Mouse (Mus musculus) ES-Bruce4 (cell line): ENCODE measurements around the gene Nrxn3. TPM values are rescaled to one million over a fixed set of nuclear protein-coding genes. Genes with fewer than 3 reads are reported as not detected.

Source experiments
- H3K27ac ChIP-seq: 2 replicates; pipeline ENCODE4 v1.5.1; 2012; ENCODE audit warnings: low read length, inconsistent platforms; ENCODE audit not compliant: insufficient read depth
- H3K27me3 ChIP-seq: 2 replicates; pipeline ENCODE4 v1.6.1; 2012; ENCODE audit warnings: mild to moderate bottlenecking, low read length, inconsistent platforms; ENCODE audit not compliant: control insufficient read depth, poor library complexity, insufficient read depth, severe bottlenecking
- H3K36me3 ChIP-seq: 2 replicates; pipeline ENCODE4 v1.6.1; 2012; ENCODE audit warnings: inconsistent platforms, mild to moderate bottlenecking, low read length, moderate library complexity; ENCODE audit not compliant: control insufficient read depth, poor library complexity, insufficient read depth, severe bottlenecking
- H3K4me1 ChIP-seq: one replicate; pipeline ENCODE4 v1.8.1; 2011; ENCODE audit warnings: low read length; ENCODE audit not compliant: control insufficient read depth, insufficient read depth
- H3K4me3 ChIP-seq: 2 replicates; pipeline ENCODE4 v1.5.1; 2011; ENCODE audit warnings: low read depth, mild to moderate bottlenecking, low read length
- H3K9ac ChIP-seq: 2 replicates; pipeline ENCODE4 v1.6.1; 2012; ENCODE audit warnings: low read depth, mild to moderate bottlenecking, inconsistent platforms; ENCODE audit not compliant: poor library complexity, severe bottlenecking
- H3K9me3 ChIP-seq: replicated peaks from 2 replicates; pipeline ENCODE4 v1.6.1; 2012; ENCODE audit warnings: mild to moderate bottlenecking, low read length, inconsistent platforms; ENCODE audit not compliant: control insufficient read depth, poor library complexity, insufficient read depth, severe bottlenecking
- CTCF ChIP-seq: IDR thresholded peaks from one replicate; pipeline ENCODE4 v1.8.1; 2011; ENCODE audit warnings: low read depth, low read length
- EP300 ChIP-seq: IDR thresholded peaks from 2 replicates; pipeline ENCODE4 v1.6.1; 2011; ENCODE audit warnings: low read depth, low read length; ENCODE audit not compliant: insufficient read depth
- POLR2A ChIP-seq: IDR thresholded peaks from one replicate; pipeline ENCODE4 v1.8.1; 2011; ENCODE audit warnings: low read length; ENCODE audit not compliant: insufficient read depth
- polyA plus RNA-seq: library from polyadenylated mRNA; stranded (reverse); fragments of >200 nt; gene quantifications from 2 replicates; pipeline ENCODE4 v1.2.4, GENCODE M21; 2011; ENCODE audit warnings: low read depth; ENCODE audit not compliant: missing spikeins, insufficient read depth, insufficient read length

The Nrxn3 gene
- polyA plus RNA-seq, 1 experiment = not detected

DNA sequence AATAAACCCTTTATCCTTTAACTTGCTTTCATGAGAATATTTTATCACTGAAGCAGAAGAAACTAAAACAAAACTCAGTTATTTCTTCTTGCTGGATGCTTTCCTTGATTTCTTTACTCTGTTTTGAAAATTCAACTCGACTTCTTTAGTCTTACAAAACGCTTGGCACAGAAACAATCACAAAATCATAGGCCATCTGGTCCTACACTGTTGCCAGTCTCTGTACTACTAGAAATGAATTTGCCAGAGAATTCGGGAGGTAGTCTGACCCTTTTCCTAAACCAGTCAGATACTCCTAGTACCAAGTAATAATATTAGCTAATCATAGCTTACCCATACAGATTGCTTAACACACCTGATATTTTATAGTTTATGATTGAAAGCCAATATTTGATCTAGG lies 1066.1 kb downstream of the Nrxn3 start:
- TF ChIP-seq EP300 (no peak), CTCF (no peak), POLR2A (no peak)
- no peak overlapping the region for H3K9ac ChIP-seq
- no peaks in the 10 kb centered on the region for H3K9me3 ChIP-seq
- H3K27ac ChIP-seq = no peak overlapping the region
- no peaks in the 10 kb centered on the region for H3K36me3 ChIP-seq
- H3K4me3 ChIP-seq = no peak overlapping the region
- no peaks in the 10 kb centered on the region for H3K4me1 ChIP-seq
- H3K27me3 ChIP-seq = no peaks in the 10 kb centered on the region

DNA sequence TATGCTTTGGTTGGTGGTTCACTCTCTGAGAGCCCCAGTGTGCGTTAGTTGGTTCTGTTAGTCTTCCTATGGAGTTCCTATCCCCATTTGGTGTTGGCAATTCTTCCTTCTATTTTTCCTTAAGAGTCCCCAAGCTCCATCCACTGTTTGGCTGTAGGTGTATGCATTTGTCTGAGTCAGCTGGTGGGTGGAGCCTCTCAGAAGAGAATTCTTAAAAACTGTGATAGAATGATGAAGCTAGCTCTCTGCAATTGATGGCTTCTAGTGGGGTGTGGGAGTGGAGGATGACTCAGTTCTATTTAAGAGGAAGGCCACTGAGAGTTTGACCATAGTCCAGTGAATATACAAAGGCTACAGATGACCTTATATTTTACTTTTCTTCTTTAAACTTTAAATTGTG lies 1067.3 kb downstream of the Nrxn3 start:
- H3K4me3 ChIP-seq = no peak overlapping the region
- H3K36me3 ChIP-seq = no peaks in the 10 kb centered on the region
- TF ChIP-seq CTCF (no peak), POLR2A (no peak)
- no peaks in the 10 kb centered on the region for H3K4me1 ChIP-seq
- H3K9ac ChIP-seq = no peak overlapping the region
- no peak overlapping the region for H3K27ac ChIP-seq
- no peaks in the 10 kb centered on the region for H3K27me3 ChIP-seq
- no peaks in the 10 kb centered on the region for H3K9me3 ChIP-seq

DNA sequence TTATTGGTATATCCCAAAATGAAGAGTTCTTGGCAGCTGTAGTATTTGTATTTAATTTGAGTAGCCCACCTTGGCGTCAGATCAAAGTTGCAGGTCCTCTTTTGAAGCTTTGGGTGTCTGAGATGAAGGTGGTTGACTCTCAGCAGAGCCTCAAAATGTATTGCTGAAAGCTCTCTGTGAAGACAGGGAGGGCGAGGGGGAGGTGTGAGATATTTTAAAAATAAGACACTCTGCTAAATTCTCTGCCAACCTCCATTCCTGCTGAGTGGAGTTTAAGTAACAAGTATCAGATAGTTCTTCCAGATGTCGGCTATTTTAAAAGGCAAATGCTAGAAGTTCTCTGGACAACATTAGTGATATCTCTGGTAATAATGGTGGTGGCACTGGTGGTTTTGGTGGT lies 1069.2 kb downstream of the Nrxn3 start:
- Histone ChIP-seq H3K9ac (no peak overlapping the region), H3K4me1 (no peaks in the 10 kb centered on the region), H3K27me3 (no peaks in the 10 kb centered on the region; the same call in 1 of the 2 replicates), H3K36me3 (no peaks in the 10 kb centered on the region), H3K27ac (no peak overlapping the region), H3K9me3 (no peaks in the 10 kb centered on the region), H3K4me3 (no peak overlapping the region)
- TF ChIP-seq CTCF (no peak), EP300 (no peak), POLR2A (no peak)

DNA sequence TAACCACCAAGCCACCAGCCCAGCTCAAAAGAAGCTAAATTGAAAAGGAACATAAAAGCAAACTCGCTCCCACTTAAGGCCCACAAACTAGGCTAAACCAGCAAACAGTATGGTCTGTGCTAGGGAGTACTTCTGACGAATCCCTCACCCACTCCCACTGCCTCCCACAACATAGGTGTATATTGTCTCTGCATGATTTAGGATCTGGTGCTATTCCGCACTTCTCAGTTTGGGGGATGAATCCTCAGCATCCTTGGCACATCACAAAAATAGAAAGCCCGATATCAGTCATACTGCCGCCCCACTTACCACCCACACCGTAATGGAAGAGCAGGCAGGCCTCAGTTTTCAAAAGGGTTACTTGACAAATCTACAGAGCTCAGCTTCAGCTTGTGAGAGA lies 1072.1 kb downstream of the Nrxn3 start:
- no peak for TF ChIP-seq EP300
- no peak for TF ChIP-seq CTCF
- no peak for TF ChIP-seq POLR2A
- no peak overlapping the region for H3K4me3 ChIP-seq
- H3K9me3 ChIP-seq = no peaks in the 10 kb centered on the region
- no peak overlapping the region for H3K27ac ChIP-seq
- no peaks in the 10 kb centered on the region; the same call in 1 of the 2 replicates for H3K27me3 ChIP-seq
- no peaks in the 10 kb centered on the region for H3K4me1 ChIP-seq
- H3K9ac ChIP-seq = no peak overlapping the region
- no peaks in the 10 kb centered on the region for H3K36me3 ChIP-seq

DNA sequence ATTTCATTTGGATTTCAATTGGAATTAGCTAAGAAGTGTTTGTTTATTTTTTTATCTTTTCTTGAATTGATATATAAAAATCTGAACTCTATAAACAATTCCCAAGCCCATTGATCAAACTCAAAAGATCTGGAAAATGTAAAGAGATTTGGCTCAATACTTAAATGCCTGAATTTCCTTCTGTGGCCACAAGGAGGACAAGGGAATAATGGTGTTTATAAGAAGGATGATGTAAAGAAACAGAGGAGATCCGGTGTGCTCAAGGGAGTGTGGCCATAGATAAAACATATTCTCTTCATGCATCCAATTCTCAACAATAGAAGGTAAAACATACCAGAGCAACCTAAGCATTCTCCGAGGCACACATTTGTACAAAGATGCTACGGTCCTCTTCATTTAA lies 1085.5 kb downstream of the Nrxn3 start:
- Histone ChIP-seq H3K36me3 (no peaks in the 10 kb centered on the region), H3K27me3 (no peaks in the 10 kb centered on the region), H3K4me1 (no peaks in the 10 kb centered on the region), H3K9me3 (no peaks in the 10 kb centered on the region), H3K4me3 (no peak overlapping the region), H3K27ac (no peak overlapping the region), H3K9ac (no peak overlapping the region)
- no peak for TF ChIP-seq EP300
- no peak for TF ChIP-seq CTCF
- TF ChIP-seq POLR2A = no peak

DNA sequence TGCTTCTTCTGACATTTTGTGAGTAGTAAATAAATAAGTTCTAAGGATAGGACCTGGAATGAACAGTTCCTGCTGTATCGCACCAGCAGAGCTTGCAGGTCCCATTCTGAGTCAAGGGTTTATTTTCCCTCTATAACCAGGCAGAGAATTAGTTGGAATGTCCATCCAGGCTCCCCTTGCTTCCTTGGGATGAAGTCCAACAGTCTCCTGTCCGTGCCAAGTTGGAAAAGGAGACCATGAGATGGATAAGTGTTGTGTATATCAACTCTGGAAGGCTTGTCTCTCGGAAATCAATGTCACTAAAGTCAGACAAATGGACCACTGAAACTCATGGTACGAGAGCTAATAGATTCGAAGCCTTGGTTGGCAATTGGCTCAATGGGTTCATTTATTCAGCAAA lies 1087.5 kb downstream of the Nrxn3 start:
- Histone ChIP-seq H3K9me3 (no peaks in the 10 kb centered on the region), H3K4me3 (no peak overlapping the region), H3K27me3 (peaks cover 2% of the 10 kb centered on the region; the same call in 1 of the 2 replicates), H3K27ac (no peak overlapping the region), H3K4me1 (no peaks in the 10 kb centered on the region), H3K9ac (no peak overlapping the region), H3K36me3 (no peaks in the 10 kb centered on the region)
- TF ChIP-seq EP300 (no peak), POLR2A (no peak), CTCF (no peak)
